Mouse (Mus musculus): ENCODE results near the gene Adm. TPM values are rescaled to one million over a fixed set of nuclear protein-coding genes. Genes with fewer than 3 reads are reported as not detected.

The Adm gene
- polyA plus RNA-seq, 1 experiment, result 0.09 TPM

- no peak for TF ChIP-seq MYOD1 (IDR thresholded peaks at IDR 0.05; ENCODE audit: control insufficient read depth, insufficient read length, low read depth)
- no peak for TF ChIP-seq USF1 (IDR thresholded peaks at IDR 0.05; ENCODE audit: low read depth)
- TF ChIP-seq FOSL1 (IDR thresholded peaks at IDR 0.05; ENCODE audit: insufficient read depth, low read length, poor library complexity, severe bottlenecking), result no peak
- TF ChIP-seq MYOG (IDR thresholded peaks at IDR 0.05; ENCODE audit: control insufficient read depth, extremely low read depth, insufficient read length), result no peak
- no peak for TF ChIP-seq CTCF (IDR thresholded peaks at IDR 0.05; ENCODE audit: control insufficient read depth, insufficient read depth, insufficient read length)
- no peak for TF ChIP-seq MAX (IDR thresholded peaks at IDR 0.05)
- no peak for TF ChIP-seq CEBPB (IDR thresholded peaks at IDR 0.05; ENCODE audit: low read depth)
- no peaks in the 10 kb centered on the region for H3K36me3 ChIP-seq (ENCODE audit: control insufficient read depth, insufficient read depth)
- H3K79me3 ChIP-seq (ENCODE audit: low read depth), result no peaks in the 10 kb centered on the region
- no peak overlapping the region for H3K4me3 ChIP-seq (ENCODE audit: insufficient read depth, poor library complexity, severe bottlenecking)
- no peaks in the 10 kb centered on the region for H3K79me2 ChIP-seq (ENCODE audit: control insufficient read depth, insufficient read depth)
- H3ac ChIP-seq (ENCODE audit: control insufficient read depth, insufficient read length, low read depth), result no peak overlapping the region
- H3K27me3 ChIP-seq (ENCODE audit: control insufficient read depth, insufficient read depth, insufficient read length), result no peaks in the 10 kb centered on the region
These were observed 21.9 kb downstream of the Adm start for GRCm38 (mm10) chr7:110649133-110649987.

- H3K36me3 ChIP-seq (ENCODE audit: control insufficient read depth, insufficient read depth), result no peaks in the 10 kb centered on the region
- H3K79me3 ChIP-seq (ENCODE audit: low read depth), result no peaks in the 10 kb centered on the region
- H3ac ChIP-seq (ENCODE audit: control insufficient read depth, insufficient read length, low read depth), result no peak overlapping the region
- no peak overlapping the region for H3K4me3 ChIP-seq (ENCODE audit: insufficient read depth, poor library complexity, severe bottlenecking)
- TF ChIP-seq USF1 (IDR thresholded peaks at IDR 0.05; ENCODE audit: low read depth) (no peak), MAX (IDR thresholded peaks at IDR 0.05) (no peak), MYOD1 (IDR thresholded peaks at IDR 0.05; ENCODE audit: control insufficient read depth, insufficient read length, low read depth) (no peak), MYOG (IDR thresholded peaks at IDR 0.05; ENCODE audit: control insufficient read depth, extremely low read depth, insufficient read length) (no peak), FOSL1 (IDR thresholded peaks at IDR 0.05; ENCODE audit: insufficient read depth, low read length, poor library complexity, severe bottlenecking) (no peak), CEBPB (IDR thresholded peaks at IDR 0.05; ENCODE audit: low read depth) (no peak), CTCF (IDR thresholded peaks at IDR 0.05; ENCODE audit: control insufficient read depth, insufficient read depth, insufficient read length) (no peak)
- H3K79me2 ChIP-seq (ENCODE audit: control insufficient read depth, insufficient read depth), result no peaks in the 10 kb centered on the region
- no peaks in the 10 kb centered on the region for H3K27me3 ChIP-seq (ENCODE audit: control insufficient read depth, insufficient read depth, insufficient read length)
These were observed 23.0 kb downstream of the Adm start for GRCm38 (mm10) chr7:110650491-110650890.

- no peak overlapping the region for H3K4me3 ChIP-seq (ENCODE audit: insufficient read depth, poor library complexity, severe bottlenecking)
- TF ChIP-seq MYOG (IDR thresholded peaks at IDR 0.05; ENCODE audit: control insufficient read depth, extremely low read depth, insufficient read length), result no peak
- TF ChIP-seq MYOD1 (IDR thresholded peaks at IDR 0.05; ENCODE audit: control insufficient read depth, insufficient read length, low read depth), result no peak
- no peak for TF ChIP-seq USF1 (IDR thresholded peaks at IDR 0.05; ENCODE audit: low read depth)
- TF ChIP-seq FOSL1 (IDR thresholded peaks at IDR 0.05; ENCODE audit: insufficient read depth, low read length, poor library complexity, severe bottlenecking), result peak; percentile 37
- TF ChIP-seq CEBPB (IDR thresholded peaks at IDR 0.05; ENCODE audit: low read depth), result no peak
- TF ChIP-seq MAX (IDR thresholded peaks at IDR 0.05), result peak; percentile 57
- H3K36me3 ChIP-seq (ENCODE audit: control insufficient read depth, insufficient read depth), result no peaks in the 10 kb centered on the region
- H3ac ChIP-seq (ENCODE audit: control insufficient read depth, insufficient read length, low read depth), result no peak overlapping the region
- H3K27me3 ChIP-seq (ENCODE audit: control insufficient read depth, insufficient read depth, insufficient read length), result no peaks in the 10 kb centered on the region
- no peaks in the 10 kb centered on the region for H3K79me3 ChIP-seq (ENCODE audit: low read depth)
- no peaks in the 10 kb centered on the region for H3K79me2 ChIP-seq (ENCODE audit: control insufficient read depth, insufficient read depth)
These were observed 23.6 kb downstream of the Adm start for GRCm38 (mm10) chr7:110651091-110651490.

GRCm38 (mm10) chr7:110655230-110655629 is 27.8 kb downstream of the Adm start:
- no peak for TF ChIP-seq CTCF (IDR thresholded peaks at IDR 0.05; ENCODE audit: control insufficient read depth, insufficient read depth, insufficient read length)
- no peak for TF ChIP-seq CEBPB (IDR thresholded peaks at IDR 0.05; ENCODE audit: low read depth)
- no peak for TF ChIP-seq MAX (IDR thresholded peaks at IDR 0.05)
- TF ChIP-seq MYOD1 (IDR thresholded peaks at IDR 0.05; ENCODE audit: control insufficient read depth, insufficient read length, low read depth), result no peak
- no peak for TF ChIP-seq FOSL1 (IDR thresholded peaks at IDR 0.05; ENCODE audit: insufficient read depth, low read length, poor library complexity, severe bottlenecking)
- TF ChIP-seq MYOG (IDR thresholded peaks at IDR 0.05; ENCODE audit: control insufficient read depth, extremely low read depth, insufficient read length), result no peak
- TF ChIP-seq USF1 (IDR thresholded peaks at IDR 0.05; ENCODE audit: low read depth), result no peak
- H3K79me3 ChIP-seq (ENCODE audit: low read depth), result no peaks in the 10 kb centered on the region
- H3K36me3 ChIP-seq (ENCODE audit: control insufficient read depth, insufficient read depth), result no peaks in the 10 kb centered on the region
- H3K4me3 ChIP-seq (ENCODE audit: insufficient read depth, poor library complexity, severe bottlenecking), result no peak overlapping the region
- H3K79me2 ChIP-seq (ENCODE audit: control insufficient read depth, insufficient read depth), result no peaks in the 10 kb centered on the region
- no peak overlapping the region for H3ac ChIP-seq (ENCODE audit: control insufficient read depth, insufficient read length, low read depth)
- no peaks in the 10 kb centered on the region for H3K27me3 ChIP-seq (ENCODE audit: control insufficient read depth, insufficient read depth, insufficient read length)

GRCm38 (mm10) chr7:110655966-110656365 is 28.5 kb downstream of the Adm start:
- Histone ChIP-seq H3ac (ENCODE audit: control insufficient read depth, insufficient read length, low read depth) (no peak overlapping the region), H3K36me3 (ENCODE audit: control insufficient read depth, insufficient read depth) (no peaks in the 10 kb centered on the region), H3K27me3 (ENCODE audit: control insufficient read depth, insufficient read depth, insufficient read length) (no peaks in the 10 kb centered on the region), H3K4me3 (ENCODE audit: insufficient read depth, poor library complexity, severe bottlenecking) (no peak overlapping the region), H3K79me2 (ENCODE audit: control insufficient read depth, insufficient read depth) (no peaks in the 10 kb centered on the region), H3K79me3 (ENCODE audit: low read depth) (no peaks in the 10 kb centered on the region)
- TF ChIP-seq MYOD1 (IDR thresholded peaks at IDR 0.05; ENCODE audit: control insufficient read depth, insufficient read length, low read depth), result no peak
- TF ChIP-seq CTCF (IDR thresholded peaks at IDR 0.05; ENCODE audit: control insufficient read depth, insufficient read depth, insufficient read length), result no peak
- TF ChIP-seq CEBPB (IDR thresholded peaks at IDR 0.05; ENCODE audit: low read depth), result no peak
- TF ChIP-seq USF1 (IDR thresholded peaks at IDR 0.05; ENCODE audit: low read depth), result no peak
- TF ChIP-seq MAX (IDR thresholded peaks at IDR 0.05), result no peak

Data from C2C12 (cell line).